ENCODE assay signal across 20 mouse cellular contexts in genomic region chr17:30239458-30239857, GRCm38 (mm10).
A peak's percentile ranks its signal among the peaks of the same experiment; 100 is the strongest.
DNase-seq lines count a peak whose midpoint lies in the region; ATAC-seq and TF ChIP-seq lines count a peak whose summit lies in the region.
"Had no signal": no experiment of that assay in that cellular context is flagged by ENCODE, and none has a peak within 500 bp of the region (broad histone marks: within the 10 kb centered on the region; RNA-seq: fewer than 3 reads in every experiment).

No protein-coding gene starts in this region.

- no peak overlapping the region for H3K4me2 ChIP-seq in heart, embryonic 16.5 days (ENCODE audit: low read depth, low read length)
- no peak overlapping the region for H3K4me2 ChIP-seq in midbrain, embryonic 13.5 days (replicated peaks)
- H3K4me2 ChIP-seq: forebrain, embryonic 15.5 days; lung, embryonic 14.5 days; midbrain, embryonic 12.5 days had no signal

- DNase-seq in adrenal gland, postnatal 10 days, result peak; percentile 65
- DNase-seq in adrenal gland, adult 8-10 months, result no peak
- no peak for DNase-seq in heart, adult 2 months
- no peak for DNase-seq in midbrain, embryonic 10.5 days (ENCODE audit: low spot score)
- no peak for DNase-seq in c-Kit-positive CD71-positive TER-119-positive erythroid progenitor cells, embryonic 14.5 days (ENCODE audit: low spot score)
- DNase-seq in spleen, adult 12 weeks (ENCODE audit: low spot score), result no peak
- DNase-seq: cerebellum, adult 18-20 months; gastrocnemius, postnatal 25 days; kidney, adult 18-20 months; kidney, postnatal 4 days; liver; lung, embryonic 14.5 days; retina, postnatal 1 day had no signal

- 61% methylated on average over 5 of the region's 5 CpGs for WGBS in heart, embryonic 16.5 days
- WGBS in heart, adult 2 months, result 53% methylated on average over 5 of the region's 5 CpGs
- WGBS in midbrain, embryonic 10.5 days, result 87% methylated on average over 5 of the region's 5 CpGs
- WGBS in midbrain, embryonic 13.5 days, result 86% methylated on average over 5 of the region's 5 CpGs

- no peaks in the 10 kb centered on the region for H3K36me3 ChIP-seq in heart, embryonic 16.5 days (ENCODE audit: control insufficient read depth, insufficient read depth)
- no peaks in the 10 kb centered on the region for H3K36me3 ChIP-seq in heart, adult 2 months (ENCODE audit: control insufficient read depth, insufficient read depth, low read length)
- H3K36me3 ChIP-seq in midbrain, embryonic 10.5 days, result no peaks in the 10 kb centered on the region
- no peaks in the 10 kb centered on the region for H3K36me3 ChIP-seq in midbrain, embryonic 13.5 days
- H3K36me3 ChIP-seq: forebrain, embryonic 15.5 days; midbrain, embryonic 12.5 days had no signal

- no peaks in the 10 kb centered on the region for H3K9me3 ChIP-seq in heart, embryonic 16.5 days (replicated peaks; ENCODE audit: control insufficient read depth, low read length)
- H3K9me3 ChIP-seq in midbrain, embryonic 10.5 days (replicated peaks), result no peaks in the 10 kb centered on the region
- no peaks in the 10 kb centered on the region for H3K9me3 ChIP-seq in midbrain, embryonic 13.5 days
- H3K9me3 ChIP-seq: forebrain, embryonic 15.5 days; midbrain, embryonic 12.5 days had no signal

- H3K4me1 ChIP-seq in heart, embryonic 16.5 days (ENCODE audit: control insufficient read depth, insufficient read depth, low read length), result peaks cover 35% of the 10 kb centered on the region
- peaks cover 4% of the 10 kb centered on the region for H3K4me1 ChIP-seq in heart, adult 2 months (ENCODE audit: control insufficient read depth, insufficient read depth, low read length)
- peaks cover 38% of the 10 kb centered on the region for H3K4me1 ChIP-seq in midbrain, embryonic 10.5 days
- H3K4me1 ChIP-seq in midbrain, embryonic 13.5 days (replicated peaks), result peaks cover 54% of the 10 kb centered on the region

- peak overlapping the region; percentile 34 for H3K27ac ChIP-seq in heart, embryonic 16.5 days (ENCODE audit: low read length)
- H3K27ac ChIP-seq in heart, adult 2 months, result no peak overlapping the region
- 0 out of 2 replicates have a peak overlapping the region, but pooled peaks have one; percentile 50 for H3K27ac ChIP-seq in midbrain, embryonic 10.5 days (replicated peaks)
- H3K27ac ChIP-seq in midbrain, embryonic 13.5 days, result no peak overlapping the region
- H3K27ac ChIP-seq: forebrain, embryonic 15.5 days; midbrain, embryonic 12.5 days had no signal

- no peaks in the 10 kb centered on the region for H3K27me3 ChIP-seq in heart, embryonic 16.5 days (ENCODE audit: control insufficient read depth, insufficient read depth, low read length)
- H3K27me3 ChIP-seq in heart, adult 2 months (ENCODE audit: control insufficient read depth, insufficient read depth, low read length), result no peaks in the 10 kb centered on the region
- no peaks in the 10 kb centered on the region for H3K27me3 ChIP-seq in midbrain, embryonic 10.5 days (ENCODE audit: low read depth, poor library complexity, severe bottlenecking)
- no peaks in the 10 kb centered on the region for H3K27me3 ChIP-seq in midbrain, embryonic 13.5 days
- H3K27me3 ChIP-seq: forebrain, embryonic 15.5 days; midbrain, embryonic 12.5 days had no signal

- no peak for TF ChIP-seq EP300 in heart, adult 2 months (IDR thresholded peaks at IDR 0.05; ENCODE audit: insufficient read depth, low read depth, low read length)

- no peak for TF ChIP-seq POLR2A in heart, adult 2 months (IDR thresholded peaks at IDR 0.05; ENCODE audit: insufficient read depth, low read depth, low read length)

- intact Hi-C loops in heart, adult 2 months (cut with DNase I), result no loop called here

- H3K9ac ChIP-seq in heart, embryonic 16.5 days (ENCODE audit: low read length), result no peak overlapping the region
- no peak overlapping the region for H3K9ac ChIP-seq in heart, adult 2 months (ENCODE audit: low read depth, low read length)
- H3K9ac ChIP-seq in midbrain, embryonic 13.5 days (replicated peaks), result no peak overlapping the region
- H3K9ac ChIP-seq: forebrain, embryonic 15.5 days; lung, embryonic 14.5 days; midbrain, embryonic 12.5 days had no signal

- no peak for TF ChIP-seq CTCF in heart, adult 2 months (IDR thresholded peaks at IDR 0.05)

- H3K4me3 ChIP-seq in heart, embryonic 16.5 days (ENCODE audit: low read length), result no peak overlapping the region
- no peak overlapping the region for H3K4me3 ChIP-seq in heart, adult 2 months
- no peak overlapping the region for H3K4me3 ChIP-seq in midbrain, embryonic 10.5 days
- no peak overlapping the region for H3K4me3 ChIP-seq in midbrain, embryonic 13.5 days (replicated peaks)
- H3K4me3 ChIP-seq: forebrain, embryonic 15.5 days; midbrain, embryonic 12.5 days; myocyte had no signal

- no peaks in the 10 kb centered on the region for H3K79me2 ChIP-seq in heart, adult 2 months (replicated peaks; ENCODE audit: control insufficient read depth, insufficient read depth, low read length)

- no peak; the same call in 1 of the 2 replicates for ATAC-seq in heart, embryonic 16.5 days (replicated peaks; ENCODE audit: extremely low read depth, insufficient read depth, low FRiP score)
- ATAC-seq in midbrain, embryonic 13.5 days, result no peak
- ATAC-seq: activated CD4-positive, CD25-positive, alpha-beta regulatory T cell, adult 4 months; forebrain, embryonic 15.5 days; hindbrain, embryonic 16.5 days had no signal

Comparison
In these comparisons a context has a peak if more than half of its experiments do, and no peak if none do; other contexts are left out.
1. H3K27ac ChIP-seq: peak in heart, embryonic 16.5 days (single experiment) and midbrain, embryonic 10.5 days (single experiment); none in heart, adult 2 months (single experiment) and midbrain, embryonic 13.5 days (single experiment).